Mouse (Mus musculus) heart, embryonic 14.5 days (tissue): ENCODE measurements around the gene Gm6793. TPM values are rescaled to one million over a fixed set of nuclear protein-coding genes. Genes with fewer than 3 reads are reported as not detected.

Experiments used
- ATAC-seq: fragments of 200-750 bp; cut with Nextera tagmentation; 2 replicates; pipeline ENCODE4 v1.8.0; 2017; ENCODE audit warnings: low read depth, moderate TSS enrichment; ENCODE audit not compliant: insufficient number of reproducible peaks, insufficient read depth, low FRiP score
- H3K27ac ChIP-seq, 2 experiments: fragments of 200-500 bp in 1 of 2; fragments of 300-500 bp in 1 of 2; sonication (generic) in 1 of 2; replicated peaks in 1 of 2; 2 replicates each; pipeline ENCODE4 v1.5.1; 2012 to 2014; ENCODE audit warnings: low read depth in 2 of 2, low read length in 2 of 2, control low read depth in 1 of 2, mild to moderate bottlenecking in 1 of 2, mixed read lengths in 1 of 2; ENCODE audit not compliant: control insufficient read depth in 1 of 2, insufficient read depth in 1 of 2
- H3K27me3 ChIP-seq: fragments of 300-500 bp; sonication (generic); 2 replicates; pipeline ENCODE4 v1.6.1; 2014; ENCODE audit warnings: mild to moderate bottlenecking, low read length, control low read depth; ENCODE audit not compliant: control insufficient read depth, insufficient read depth
- H3K36me3 ChIP-seq: fragments of 300-500 bp; sonication (generic); 2 replicates; pipeline ENCODE4 v1.6.1; 2014; ENCODE audit warnings: mild to moderate bottlenecking, control low read depth, low read length, mixed read lengths; ENCODE audit not compliant: control insufficient read depth, insufficient read depth
- H3K4me1 ChIP-seq, 2 experiments: fragments of 200-500 bp in 1 of 2; fragments of 300-500 bp in 1 of 2; sonication (generic) in 1 of 2; 2 replicates each; pipeline ENCODE4 v1.6.1; 2012 to 2014; ENCODE audit warnings: low read length in 2 of 2, control low read depth in 1 of 2, mixed read lengths in 1 of 2; ENCODE audit not compliant: control insufficient read depth in 2 of 2, insufficient read depth in 2 of 2
- H3K4me2 ChIP-seq: fragments of 300-500 bp; sonication (generic); 2 replicates; pipeline ENCODE4 v1.6.1; 2014; ENCODE audit warnings: mild to moderate bottlenecking, low read length
- H3K4me3 ChIP-seq, 2 experiments: fragments of 200-500 bp in 1 of 2; fragments of 300-500 bp in 1 of 2; sonication (generic) in 1 of 2; 2 replicates each; pipeline ENCODE4 v1.5.1; 2012 to 2014; ENCODE audit warnings: low read length in 2 of 2, mild to moderate bottlenecking in 2 of 2, control low read depth in 1 of 2, low read depth in 1 of 2, moderate library complexity in 1 of 2; ENCODE audit not compliant: control insufficient read depth in 1 of 2, insufficient read depth in 1 of 2
- H3K9ac ChIP-seq: fragments of 300-500 bp; sonication (generic); 2 replicates; pipeline ENCODE4 v1.6.1; 2014; ENCODE audit warnings: mild to moderate bottlenecking, low read length
- H3K9me3 ChIP-seq: fragments of 300-500 bp; sonication (generic); 2 replicates; pipeline ENCODE4 v1.6.1; 2016; ENCODE audit warnings: low read length, control low read depth; ENCODE audit not compliant: control insufficient read depth
- WGBS: fragments of 180-500 bp; shearing (Covaris S2); extraction: QIAGEN DNeasy Blood & Tissue Kit; methylation state at CpG from one replicate; pipeline ENCODE4 v1.1.7; 2014; 5-methylcytosine and 5-hydroxymethylcytosine counted together
- polyA plus RNA-seq: library from polyadenylated mRNA; unstranded; fragments of >200 nt; fragmentation: Nextera tagmentation; extraction: Ambion mirVana; gene quantifications from 2 replicates; pipeline ENCODE4 v1.2.1, GENCODE M21; 2014

Gene Gm6793
- polyA plus RNA-seq, 1 experiment from 2014 or later, result 0.50 TPM

GRCm38 (mm10) chr8:111968541-111968940, 46.3 kb downstream of the Gm6793 start:
- no peak overlapping the region for H3K4me2 ChIP-seq
- ATAC-seq, result no peak
- WGBS, result 88% methylated on average over 10 of the region's 10 CpGs
- H3K36me3 ChIP-seq, result peaks cover 23% of the 10 kb centered on the region
- no peaks in the 10 kb centered on the region for H3K9me3 ChIP-seq
- no peaks in the 10 kb centered on the region for H3K27me3 ChIP-seq
- H3K9ac ChIP-seq, result no peak overlapping the region
- H3K27ac ChIP-seq, result no peak overlapping the region
- peaks cover 0 to under 1% of the 10 kb centered on the region in 2 experiments; a peak in 1 of 4 replicates for H3K4me1 ChIP-seq
- no peak overlapping the region for H3K4me3 ChIP-seq

GRCm38 (mm10) chr8:111967246-111967870, 47.5 kb downstream of the Gm6793 start:
- peaks cover 5 to 11% of the 10 kb centered on the region in 2 experiments for H3K4me1 ChIP-seq
- ATAC-seq, result no peak
- no peak overlapping the region for H3K27ac ChIP-seq
- no peaks in the 10 kb centered on the region for H3K27me3 ChIP-seq
- H3K4me3 ChIP-seq, result no peak overlapping the region
- no peak overlapping the region for H3K9ac ChIP-seq
- H3K9me3 ChIP-seq, result no peaks in the 10 kb centered on the region
- peaks cover 21% of the 10 kb centered on the region for H3K36me3 ChIP-seq
- WGBS, result 76% methylated on average over 5 of the region's 5 CpGs
- H3K4me2 ChIP-seq, result no peak overlapping the region

DNA sequence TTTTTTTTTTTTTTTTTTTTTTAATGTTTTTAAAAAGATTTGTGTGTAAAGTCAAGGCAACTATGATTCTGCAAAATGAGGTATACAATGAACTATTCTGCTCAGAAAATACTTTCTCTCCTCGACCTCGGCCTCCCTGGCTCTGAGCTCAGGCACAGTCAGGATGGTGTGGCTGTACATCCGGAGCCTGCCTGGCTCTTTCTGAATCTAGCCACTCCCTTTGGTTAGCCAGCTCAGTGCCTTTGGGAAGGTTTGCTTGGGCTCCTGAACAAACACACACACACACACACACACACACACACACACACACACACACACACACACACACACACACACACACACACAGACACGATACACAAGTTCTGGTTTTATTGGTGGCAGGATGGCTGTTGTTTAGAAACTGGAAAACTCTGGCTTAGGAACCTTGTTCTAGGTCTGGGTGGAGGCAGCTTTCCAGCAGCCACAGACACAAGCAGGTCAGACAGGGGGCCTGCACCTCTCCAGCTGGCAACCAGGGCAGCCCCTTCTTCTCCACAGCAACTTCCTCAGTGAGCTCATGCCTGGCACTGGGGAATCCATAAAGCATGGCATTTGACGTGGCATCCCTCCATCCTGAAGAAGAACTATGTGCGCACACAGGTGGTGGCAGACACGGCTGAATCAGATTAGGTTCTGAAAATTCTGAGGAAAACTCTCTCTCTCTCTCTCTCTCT, 49.8 kb downstream of the Gm6793 start:
- ATAC-seq, result no peak
- 66% methylated on average over 7 of the region's 7 CpGs for WGBS
- no peak overlapping the region for H3K27ac ChIP-seq
- H3K4me2 ChIP-seq, result no peak overlapping the region
- no peak overlapping the region for H3K4me3 ChIP-seq
- H3K36me3 ChIP-seq, result peaks cover 13% of the 10 kb centered on the region; the same call in 1 of the 2 replicates
- no peaks in the 10 kb centered on the region for H3K27me3 ChIP-seq
- H3K9me3 ChIP-seq, result no peaks in the 10 kb centered on the region
- no peak overlapping the region for H3K9ac ChIP-seq
- H3K4me1 ChIP-seq, result peaks cover 6 to 13% of the 10 kb centered on the region in 2 experiments

DNA sequence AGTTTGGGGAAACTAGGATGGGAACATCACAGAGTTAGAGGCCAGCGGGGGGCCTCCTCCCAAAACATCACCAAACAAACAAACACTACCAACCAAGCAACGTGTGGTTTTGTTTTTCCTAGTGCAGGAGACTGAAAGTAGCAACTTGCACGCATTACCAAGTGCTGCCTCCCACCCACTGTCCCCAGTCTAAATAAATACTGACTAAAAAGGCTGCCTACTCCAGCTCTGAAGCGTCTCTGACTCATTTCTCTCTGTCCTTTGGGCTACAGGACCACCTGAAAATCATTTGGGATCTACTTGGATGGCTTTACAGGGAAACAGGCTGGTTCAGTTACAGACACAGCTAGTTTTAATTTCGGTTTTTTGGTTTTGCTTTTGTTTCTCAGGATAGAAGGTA, 50.5 kb downstream of the Gm6793 start:
- no peak overlapping the region for H3K27ac ChIP-seq
- peaks cover 13% of the 10 kb centered on the region; the same call in 1 of the 2 replicates for H3K36me3 ChIP-seq
- H3K9ac ChIP-seq, result no peak overlapping the region
- peaks cover 6 to 13% of the 10 kb centered on the region in 2 experiments for H3K4me1 ChIP-seq
- WGBS, result 51% methylated on average over 5 of the region's 5 CpGs
- no peak for ATAC-seq
- no peak overlapping the region for H3K4me3 ChIP-seq
- no peaks in the 10 kb centered on the region for H3K27me3 ChIP-seq
- no peak overlapping the region for H3K4me2 ChIP-seq
- no peaks in the 10 kb centered on the region for H3K9me3 ChIP-seq

GRCm38 (mm10) chr8:111963546-111963945, 51.3 kb downstream of the Gm6793 start:
- no peak overlapping the region for H3K4me3 ChIP-seq
- H3K27ac ChIP-seq, result no peak overlapping the region
- H3K4me1 ChIP-seq, result peaks cover 6 to 13% of the 10 kb centered on the region in 2 experiments
- H3K27me3 ChIP-seq, result no peaks in the 10 kb centered on the region
- H3K4me2 ChIP-seq, result no peak overlapping the region
- WGBS, result 87% methylated on average over 4 of the region's 4 CpGs
- no peaks in the 10 kb centered on the region for H3K9me3 ChIP-seq
- no peak for ATAC-seq
- peaks cover 15% of the 10 kb centered on the region for H3K36me3 ChIP-seq
- H3K9ac ChIP-seq, result no peak overlapping the region

Other genes with a start within 250 kb of the Gm6793 start
- 110 TPM in 2 replicates for gene Cfdp1, start 160.7 kb downstream of the Gm6793 start, polyA plus RNA-seq
- 4.3 and 4.5 TPM in 2 replicates for gene Tmem170, start 138.3 kb downstream of the Gm6793 start, polyA plus RNA-seq
- 0.12 TPM in 1 of 2 replicates, not detected in the other for gene Chst5, start 104.6 kb downstream of the Gm6793 start, polyA plus RNA-seq
- gene Tmem231, start 81.2 kb downstream of the Gm6793 start, polyA plus RNA-seq, result 4.1 and 4.3 TPM in 2 replicates
- 208 and 213 TPM in 2 replicates for gene Gabarapl2, start 74.3 kb downstream of the Gm6793 start, polyA plus RNA-seq
- 5.2 and 5.6 TPM in 2 replicates for gene Adat1, start 22.7 kb downstream of the Gm6793 start, polyA plus RNA-seq
- gene Kars, start 3.7 kb downstream of the Gm6793 start, polyA plus RNA-seq, result 131 and 142 TPM in 2 replicates
- 18.8 and 19.8 TPM in 2 replicates for gene Terf2ip, start 3.6 kb downstream of the Gm6793 start, polyA plus RNA-seq